Mouse (Mus musculus): ENCODE results near the gene Sirt4.
"Not testable (repeated sequence)": the region's sequence is repeated elsewhere in the genome, so short reads cannot be mapped to it uniquely, and the experiment has no call there.

The Sirt4 gene

DNA sequence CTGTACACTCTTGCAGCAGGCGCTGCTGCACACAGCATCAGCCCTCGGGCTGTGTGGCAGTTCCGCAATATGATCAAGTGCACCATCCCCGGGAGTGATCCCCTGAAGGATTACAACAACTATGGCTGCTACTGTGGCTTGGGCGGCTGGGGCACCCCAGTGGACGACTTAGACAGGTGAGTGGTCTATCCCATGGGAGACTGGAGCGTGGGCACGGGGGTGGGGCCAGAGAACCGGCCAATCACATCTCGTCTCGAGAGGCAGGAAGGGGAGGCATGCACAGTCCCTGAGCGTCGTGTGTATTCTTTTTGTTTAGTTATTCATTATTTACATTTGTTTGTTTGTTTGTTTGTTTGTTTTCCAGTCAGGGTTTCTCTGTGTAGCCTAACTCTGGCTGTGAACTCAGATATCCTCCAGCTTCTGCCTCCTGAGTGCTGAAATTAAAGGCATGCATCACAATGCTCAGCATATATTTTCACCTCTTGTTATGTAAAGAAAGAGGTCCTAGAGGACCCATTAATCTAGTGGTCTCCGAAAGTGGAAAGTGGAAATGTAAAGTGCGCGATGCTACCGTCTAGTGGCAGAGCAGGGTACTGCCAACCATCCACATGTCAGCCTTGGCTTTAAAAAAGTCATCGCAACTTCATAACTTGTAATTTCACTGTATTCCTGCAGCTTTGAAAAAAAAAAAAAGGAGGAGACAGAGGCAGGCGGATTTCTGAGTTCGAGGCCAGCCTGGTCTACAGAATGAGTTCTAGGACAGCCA is 13.6 kb downstream of the Sirt4 start:
- no peak for DNase-seq (ENCODE audit: low read depth, low spot score)

DNA sequence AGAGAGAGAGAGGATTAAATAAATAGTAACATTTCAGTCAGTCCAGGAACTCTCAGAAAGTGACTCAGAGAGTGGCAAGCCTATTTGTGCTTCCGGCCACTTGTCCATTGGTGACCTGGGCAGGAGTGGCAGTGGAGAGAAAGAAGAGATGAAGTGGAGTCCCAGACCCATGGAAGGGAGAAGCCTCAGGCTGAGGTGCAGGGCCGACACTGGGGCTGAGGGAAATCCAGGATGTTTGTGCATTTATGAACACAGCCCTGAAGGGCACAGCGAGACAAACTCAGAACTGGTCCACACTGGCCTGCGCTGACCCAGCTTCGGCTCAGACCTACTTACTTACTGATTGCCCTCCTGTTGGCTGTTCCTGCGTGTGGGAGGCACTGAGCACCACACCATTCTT is 14.7 kb downstream of the Sirt4 start:
- no peak for DNase-seq (ENCODE audit: low read depth, low spot score)

DNA sequence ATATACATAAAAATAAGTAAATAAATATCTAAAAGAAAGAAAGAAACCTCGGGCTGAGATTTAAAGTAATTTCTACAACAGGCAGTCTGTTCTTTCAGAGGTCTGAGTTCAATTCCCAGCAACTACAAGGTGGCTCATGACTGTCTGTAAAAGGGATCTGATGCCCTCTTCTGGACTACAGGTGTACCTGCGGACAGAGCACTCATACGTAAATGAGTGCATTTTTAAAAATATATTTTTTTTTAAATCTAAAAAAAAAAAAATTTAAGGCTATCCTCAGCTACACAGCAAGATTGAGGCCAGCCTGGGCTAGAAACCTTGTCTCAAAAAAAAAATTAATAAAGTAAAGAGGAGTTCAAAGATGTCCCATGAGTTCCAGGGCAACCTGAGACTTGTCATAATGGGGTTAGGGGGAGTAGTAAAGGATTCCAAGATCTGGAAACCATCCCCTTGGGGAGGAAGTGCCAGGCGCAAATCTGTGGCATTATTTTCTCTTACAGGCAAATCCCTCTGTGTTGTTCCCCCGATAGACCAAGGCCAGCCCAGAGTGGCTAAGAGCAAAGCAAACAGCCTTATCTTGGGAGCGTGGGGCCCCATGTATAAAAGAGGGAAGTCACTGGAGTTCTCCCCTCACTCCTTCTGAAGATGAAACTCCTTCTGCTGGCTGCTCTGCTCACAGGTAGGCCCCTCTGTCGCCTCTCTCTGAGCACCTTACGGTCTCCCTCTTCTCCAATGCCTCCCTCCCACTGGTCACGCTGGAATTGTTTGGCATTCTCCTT is 18.7 kb downstream of the Sirt4 start, which contains the start of gene Pla2g1b:
Pla2g1b (plus strand) TSS at position 621 of the 779 bp plus-strand sequence.
- DNase-seq (ENCODE audit: low read depth, low spot score): no peak

DNA sequence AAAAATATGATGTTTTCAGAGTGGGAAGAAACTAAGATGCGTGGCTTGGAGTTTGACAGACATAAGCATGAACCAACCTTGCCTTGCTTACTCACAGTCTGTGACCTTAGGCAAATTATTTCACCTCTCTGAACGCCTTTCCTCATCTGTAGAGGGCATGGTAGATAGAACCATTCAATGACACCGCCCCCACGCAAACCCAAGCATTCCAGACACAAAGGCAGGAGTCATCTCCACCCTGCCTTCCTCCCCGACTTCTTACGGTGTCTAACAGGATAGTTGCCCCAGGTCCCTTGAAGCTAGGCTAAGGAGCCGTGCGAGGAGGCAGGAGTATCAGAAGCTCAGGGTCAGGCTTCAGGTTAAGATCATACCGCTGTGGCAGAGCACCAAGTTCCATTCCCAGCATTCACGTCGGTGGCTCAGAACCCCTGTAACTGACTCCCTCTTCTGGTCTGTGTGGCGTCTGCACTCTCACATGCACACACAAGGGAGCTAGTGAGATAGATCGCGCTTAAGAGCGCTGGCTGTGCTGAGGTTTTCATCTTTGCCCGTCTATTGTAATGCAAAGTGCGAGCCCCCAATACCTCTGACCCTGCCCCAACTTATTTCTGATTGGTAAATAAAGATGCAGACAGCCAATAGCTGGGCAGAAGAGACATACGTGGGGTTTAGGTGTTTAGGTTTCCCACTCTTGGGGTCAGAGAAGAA is 20.0 kb downstream of the Sirt4 start:
- DNase-seq (ENCODE audit: low read depth, low spot score): no peak

DNA sequence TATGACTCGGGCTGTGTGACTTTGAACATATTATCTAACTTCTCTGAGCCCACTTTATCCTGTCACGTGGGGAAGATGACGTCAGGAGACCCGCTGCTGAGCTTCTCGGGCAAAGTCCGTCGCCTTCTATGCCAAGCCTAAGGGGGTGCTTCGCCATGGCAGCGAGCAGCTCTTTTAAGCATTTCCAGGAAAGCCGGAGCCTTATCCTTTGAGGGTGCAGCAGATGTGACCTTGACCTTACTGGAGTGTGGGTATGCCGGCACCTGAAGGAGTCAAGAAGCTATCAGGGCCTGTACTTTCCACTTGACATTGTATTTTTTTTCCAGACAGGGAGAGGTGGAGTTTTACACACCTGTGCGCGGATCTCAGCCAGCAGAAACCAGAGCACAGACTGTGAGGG is 25.6 kb downstream of the Sirt4 start:
- no peak for DNase-seq (ENCODE audit: low read depth, low spot score)

DNA sequence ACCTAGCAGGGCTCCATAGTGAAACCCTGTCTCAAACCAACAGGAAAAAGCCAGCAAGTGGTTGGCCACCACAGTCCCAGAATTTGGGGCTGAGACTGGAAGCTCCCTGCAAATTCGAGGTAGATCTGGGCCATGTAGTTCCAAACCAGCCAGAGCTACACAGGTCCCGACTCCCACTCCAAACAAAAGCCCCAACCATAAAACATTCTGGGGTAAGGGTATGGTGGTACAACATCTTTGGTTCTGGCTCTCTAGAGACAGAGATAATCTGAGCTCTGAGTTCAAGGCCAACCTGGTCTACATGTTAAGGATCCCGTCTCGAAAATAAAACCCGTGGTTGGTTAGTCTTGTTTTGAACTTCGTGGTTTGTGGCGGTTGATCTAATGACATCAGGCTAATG is 28.7 kb downstream of the Sirt4 start:
- DNase-seq (ENCODE audit: low read depth, low spot score): no peak

DNA sequence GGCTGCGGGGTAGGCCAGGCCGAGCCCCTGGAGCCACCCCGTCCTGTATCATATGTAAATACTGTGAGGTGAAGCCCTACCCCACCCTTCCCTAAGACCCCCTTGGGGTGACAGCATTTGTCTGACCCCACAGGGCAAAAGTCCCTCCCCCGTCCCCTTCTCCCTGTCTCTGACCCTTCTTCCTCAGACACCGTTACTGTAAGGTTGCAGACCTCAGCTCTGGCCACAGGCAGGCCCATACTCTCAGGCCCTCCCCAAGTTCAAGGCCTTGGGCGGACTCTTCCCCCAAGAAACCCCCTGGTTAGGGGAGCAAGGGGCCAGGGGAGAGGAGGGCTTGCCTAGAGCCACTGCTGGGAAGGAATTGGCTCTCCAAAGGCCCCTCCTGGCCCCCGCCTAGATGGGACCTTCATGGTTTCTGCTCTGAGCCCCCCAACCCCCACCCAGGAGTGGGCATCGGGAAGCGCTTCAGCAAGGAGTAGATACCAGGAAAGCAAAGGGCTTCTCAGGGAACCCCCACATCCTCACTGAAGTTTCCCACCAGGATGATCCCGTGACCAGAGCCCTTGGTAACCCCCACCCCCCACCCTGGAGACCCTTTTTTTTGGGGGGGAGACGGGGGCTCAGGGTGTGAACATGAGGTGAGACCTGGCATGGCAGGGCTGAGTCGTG is 30.0 kb downstream of the Sirt4 start:
- no peak for DNase-seq (ENCODE audit: low read depth, low spot score)

DNA sequence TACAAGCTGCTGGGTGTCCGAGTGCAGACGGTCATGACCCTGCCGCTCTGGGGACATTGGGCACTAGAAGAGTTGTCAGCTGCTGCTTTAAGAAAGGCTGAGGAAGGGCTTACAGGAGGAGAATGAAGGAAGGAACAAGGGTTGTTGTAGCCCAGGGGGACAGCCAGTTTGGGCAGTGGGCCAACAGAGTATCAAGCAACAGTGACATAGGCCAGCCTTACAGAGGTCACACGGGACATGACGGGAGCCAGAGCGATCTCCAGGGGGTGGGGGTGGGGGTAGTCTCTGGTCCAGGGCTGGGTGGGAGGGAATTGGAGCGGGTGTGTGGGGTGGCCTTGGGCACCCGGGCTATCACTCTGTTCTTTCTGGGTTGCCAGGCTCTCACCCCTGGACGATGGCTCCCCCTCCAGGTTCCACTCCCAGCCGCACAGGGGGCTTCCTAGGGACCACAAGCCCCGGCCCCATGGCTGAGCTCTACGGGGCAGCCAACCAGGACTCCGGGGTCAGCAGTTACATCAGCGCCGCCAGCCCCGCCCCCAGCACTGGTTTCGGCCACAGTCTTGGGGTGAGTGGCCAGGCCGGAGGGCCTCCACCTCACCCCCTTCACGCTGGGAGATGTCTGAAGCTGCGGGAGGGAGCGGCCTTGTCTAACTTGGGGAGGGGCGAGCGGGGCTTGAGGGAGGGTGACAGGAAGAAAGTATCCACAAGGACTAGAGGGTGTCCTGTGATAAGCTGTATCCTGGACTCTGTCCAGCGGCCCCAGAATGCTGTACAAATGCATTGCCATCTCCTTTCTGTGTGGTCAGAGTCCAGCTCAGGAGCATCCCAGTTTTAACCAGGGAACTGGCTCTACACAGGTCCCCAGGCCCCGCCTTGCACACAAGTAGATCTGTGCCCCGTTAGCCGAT is 33.9 kb downstream of the Sirt4 start:
- no peak for DNase-seq (ENCODE audit: low read depth, low spot score)

DNA sequence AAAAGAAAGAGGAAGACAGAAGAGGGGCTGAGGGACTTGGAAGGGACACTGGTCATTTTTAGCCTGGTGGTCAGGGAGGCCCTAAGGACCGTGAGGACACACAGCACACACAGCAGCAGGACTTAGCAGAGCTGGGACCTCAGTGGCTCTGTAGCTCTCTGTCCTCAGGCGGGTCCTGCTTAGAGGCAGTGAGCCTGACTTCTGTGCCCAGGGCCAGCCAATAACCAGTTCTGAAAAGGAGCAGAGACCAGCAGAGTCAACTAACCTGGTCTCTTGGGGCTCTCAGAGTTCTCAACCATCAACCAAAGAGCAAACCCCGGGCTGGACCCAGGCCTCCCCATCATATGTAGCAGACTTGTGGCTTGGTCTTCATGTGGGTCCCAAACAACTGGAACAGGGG is 35.3 kb downstream of the Sirt4 start:
- DNase-seq (ENCODE audit: low read depth, low spot score): no peak

DNA sequence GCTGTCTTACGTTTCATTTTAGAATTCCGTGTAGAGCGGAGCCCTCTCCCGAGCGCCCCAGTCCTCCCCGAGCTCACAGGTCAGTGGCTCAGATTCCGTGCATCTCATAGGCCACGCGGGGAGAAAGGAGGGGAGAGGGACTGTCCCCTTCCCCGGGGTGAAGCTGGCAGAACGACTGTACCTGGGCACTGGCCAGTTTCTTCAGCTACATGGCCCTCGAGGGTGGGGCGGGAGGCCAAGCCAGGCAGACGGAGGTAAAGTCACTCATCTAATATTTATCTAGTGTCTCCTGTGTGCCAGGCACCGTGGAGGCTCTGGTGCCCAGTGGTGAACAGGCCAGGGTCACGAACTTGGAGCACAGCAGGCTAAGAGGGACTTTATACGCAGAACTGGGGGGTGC is 37.4 kb downstream of the Sirt4 start:
- DNase-seq (ENCODE audit: low read depth, low spot score): no peak

DNA sequence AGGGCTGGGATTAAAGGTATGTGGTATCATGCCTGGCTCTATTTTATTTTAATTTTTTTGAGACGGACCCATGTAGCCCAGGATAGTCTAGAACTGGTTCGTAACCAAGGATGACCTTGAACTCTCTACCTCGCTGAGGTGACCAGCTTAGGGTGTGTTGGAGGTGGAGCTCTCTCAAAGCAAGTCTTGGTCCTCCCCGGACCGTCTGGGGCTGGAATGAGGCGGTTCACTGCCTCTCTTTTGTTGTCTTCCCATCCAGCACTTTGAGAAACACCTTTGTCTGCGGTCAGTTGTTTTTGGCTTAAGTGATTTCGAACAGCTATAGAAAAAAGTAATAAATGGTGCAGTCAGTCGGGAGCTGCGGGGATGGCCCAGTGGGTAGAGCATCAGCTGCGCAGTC is 40.4 kb downstream of the Sirt4 start:
- no peak for DNase-seq (ENCODE audit: low read depth, low spot score)

DNA sequence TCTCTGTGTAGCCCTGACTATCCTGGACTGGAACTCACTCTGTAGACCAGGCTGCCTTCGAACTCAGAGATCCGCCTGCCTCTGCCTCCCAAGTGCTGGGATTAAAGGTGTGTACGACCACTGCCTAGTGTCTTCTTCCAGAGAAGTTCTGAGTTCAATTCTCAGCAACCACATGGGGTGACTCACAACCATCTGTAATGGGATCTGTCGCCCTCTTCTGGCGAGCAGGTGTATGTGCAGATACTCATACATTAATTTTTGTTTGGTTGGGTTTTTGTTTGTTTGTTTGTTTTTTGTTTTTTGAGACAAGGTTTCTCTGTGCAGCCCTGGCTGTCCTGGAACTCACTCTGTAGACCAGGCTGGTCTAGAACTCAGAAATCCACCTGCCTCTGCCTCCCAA is 41.9 kb downstream of the Sirt4 start:
- DNase-seq (ENCODE audit: low read depth, low spot score): not testable (repeated sequence)

DNA sequence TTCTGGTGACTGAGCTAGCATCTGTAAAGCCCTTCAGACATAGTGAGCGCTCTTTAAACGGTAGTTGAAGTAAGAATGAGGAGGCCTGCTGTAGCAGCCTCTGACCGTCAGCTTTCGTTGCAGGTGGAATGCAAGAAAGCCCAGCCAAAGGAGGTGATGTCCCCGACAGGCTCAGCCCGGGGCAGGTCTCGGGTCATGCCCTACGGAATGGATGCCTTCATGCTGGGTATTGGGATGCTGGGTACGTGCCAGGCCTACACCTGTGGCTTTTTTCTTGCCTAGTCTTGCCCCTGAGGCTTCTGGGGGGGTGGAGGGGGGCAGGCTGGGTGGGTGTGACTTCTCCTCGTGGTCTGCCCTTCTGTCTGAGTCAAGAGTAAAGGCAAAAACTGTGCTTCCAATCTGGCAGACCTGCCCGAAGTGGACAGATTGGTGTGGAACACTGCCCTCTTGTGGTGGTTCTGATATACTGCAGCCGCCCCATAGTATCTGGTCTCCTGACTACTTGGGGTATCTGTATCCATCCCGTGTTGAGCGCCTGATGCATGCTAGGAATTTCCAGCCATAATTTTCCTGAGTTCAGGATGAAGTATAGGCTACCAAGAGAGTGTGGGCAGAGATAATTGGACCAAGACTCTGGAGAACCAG is 43.2 kb downstream of the Sirt4 start:
- peak; percentile 50 for DNase-seq (ENCODE audit: low read depth, low spot score)

DNA sequence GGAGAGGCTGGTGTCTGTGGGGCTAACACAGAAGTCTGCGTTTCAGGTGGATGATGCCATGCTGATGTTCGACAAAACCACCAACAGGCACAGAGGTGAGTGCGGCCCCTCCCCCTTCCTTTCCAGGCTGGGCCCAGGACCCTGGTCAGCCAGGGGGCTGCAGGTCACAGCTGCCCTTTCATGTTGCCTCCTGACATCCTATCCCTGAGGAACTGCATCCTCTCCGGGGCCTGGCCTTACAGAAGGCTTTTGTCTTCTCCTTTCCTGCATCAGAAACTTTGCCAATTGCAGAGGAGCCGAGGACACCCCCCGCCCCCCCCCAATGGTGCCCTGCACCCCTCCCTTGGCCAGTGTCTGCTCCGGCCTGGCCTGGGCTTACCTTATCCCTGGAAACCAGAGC is 45.9 kb downstream of the Sirt4 start:
- DNase-seq (ENCODE audit: low read depth, low spot score): no peak

DNA sequence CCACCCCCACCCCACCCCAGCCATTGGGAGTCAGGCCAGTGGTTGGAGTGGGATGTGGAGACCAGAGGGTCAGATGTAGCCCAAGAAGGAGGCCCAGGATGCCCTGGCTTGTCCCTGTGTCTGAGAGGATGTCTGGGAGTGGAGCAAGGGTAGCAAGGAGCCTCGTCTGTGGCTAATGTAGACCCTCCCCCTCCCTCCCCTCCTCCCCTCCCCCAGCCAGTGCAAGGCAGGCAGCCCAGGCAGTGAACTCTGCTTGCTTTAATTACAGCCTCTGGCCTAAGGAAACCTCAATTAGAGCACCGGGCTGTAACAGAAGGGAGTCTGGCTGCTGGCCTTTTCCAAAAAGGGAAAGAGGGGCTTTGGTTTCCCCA is 46.6 kb downstream of the Sirt4 start:
- DNase-seq (ENCODE audit: low read depth, low spot score): no peak

DNA sequence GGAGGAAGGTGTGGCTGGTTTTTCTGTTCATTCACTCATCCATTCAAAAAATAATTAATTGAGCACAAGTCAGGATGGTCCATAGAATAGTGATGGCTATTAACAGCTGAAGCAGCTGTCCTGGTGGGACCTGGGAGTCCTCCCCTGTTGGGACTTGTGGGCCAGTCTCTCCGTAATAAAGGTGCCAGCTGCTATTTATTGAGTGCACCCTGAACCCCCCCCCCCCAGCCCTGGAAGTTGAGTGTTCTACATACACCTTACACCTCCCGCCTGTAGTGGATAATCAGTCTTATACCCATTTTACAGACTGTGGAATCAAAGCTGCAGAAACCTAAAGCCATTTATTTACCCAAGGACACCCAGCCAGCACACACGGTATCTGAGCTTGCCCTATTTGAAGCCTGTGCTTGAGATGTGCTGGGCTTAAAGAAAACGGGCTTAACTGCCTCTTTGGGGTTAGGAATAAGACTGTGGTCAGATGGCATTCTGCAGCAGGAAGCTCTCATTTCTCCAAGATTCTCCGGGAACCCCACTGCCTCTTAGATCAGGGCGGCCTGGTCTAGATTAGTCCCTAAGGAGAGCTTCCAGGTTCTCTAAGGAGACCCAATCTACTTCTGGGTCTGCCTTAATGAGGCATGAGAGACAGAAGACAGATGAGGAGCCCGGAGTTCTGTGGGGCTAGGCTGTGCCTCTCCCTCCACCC is 47.1 kb downstream of the Sirt4 start:
- DNase-seq (ENCODE audit: low read depth, low spot score): no peak

DNA sequence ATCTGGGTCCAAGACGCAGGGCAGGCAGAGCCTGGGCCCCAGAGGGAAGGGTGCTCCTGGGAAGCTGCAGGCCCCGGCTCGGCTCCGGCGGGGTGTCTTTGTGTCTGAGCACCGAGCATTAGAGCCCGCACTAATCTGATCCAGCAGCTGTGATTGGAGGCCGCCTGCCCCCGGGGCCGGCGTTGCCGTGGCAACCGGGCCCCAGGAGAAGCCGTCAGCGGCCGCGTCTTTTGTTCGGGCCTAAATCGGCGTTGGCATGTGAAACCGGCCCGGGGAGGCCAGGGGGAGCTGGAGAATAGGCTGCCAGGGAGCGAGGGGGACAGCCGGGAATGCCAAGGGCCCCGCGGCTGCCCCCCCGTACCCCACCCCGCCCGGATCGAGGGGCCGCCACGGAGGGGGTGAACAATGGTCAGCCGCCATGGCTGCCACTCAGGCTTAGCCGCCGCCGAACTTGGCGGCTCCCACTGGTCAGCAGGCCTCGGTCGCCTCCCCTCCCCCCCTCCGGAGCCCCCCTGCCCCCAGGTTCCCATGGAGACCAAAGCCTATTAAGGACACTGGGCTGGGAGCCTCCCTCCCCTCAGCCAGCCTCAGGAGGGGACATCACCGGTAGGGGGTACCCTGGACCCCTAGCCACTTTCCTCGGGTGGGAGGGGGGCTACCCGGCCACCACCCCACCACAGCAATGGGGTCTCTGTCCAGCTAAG is 48.0 kb downstream of the Sirt4 start:
- DNase-seq (ENCODE audit: low read depth, low spot score): no peak

DNA sequence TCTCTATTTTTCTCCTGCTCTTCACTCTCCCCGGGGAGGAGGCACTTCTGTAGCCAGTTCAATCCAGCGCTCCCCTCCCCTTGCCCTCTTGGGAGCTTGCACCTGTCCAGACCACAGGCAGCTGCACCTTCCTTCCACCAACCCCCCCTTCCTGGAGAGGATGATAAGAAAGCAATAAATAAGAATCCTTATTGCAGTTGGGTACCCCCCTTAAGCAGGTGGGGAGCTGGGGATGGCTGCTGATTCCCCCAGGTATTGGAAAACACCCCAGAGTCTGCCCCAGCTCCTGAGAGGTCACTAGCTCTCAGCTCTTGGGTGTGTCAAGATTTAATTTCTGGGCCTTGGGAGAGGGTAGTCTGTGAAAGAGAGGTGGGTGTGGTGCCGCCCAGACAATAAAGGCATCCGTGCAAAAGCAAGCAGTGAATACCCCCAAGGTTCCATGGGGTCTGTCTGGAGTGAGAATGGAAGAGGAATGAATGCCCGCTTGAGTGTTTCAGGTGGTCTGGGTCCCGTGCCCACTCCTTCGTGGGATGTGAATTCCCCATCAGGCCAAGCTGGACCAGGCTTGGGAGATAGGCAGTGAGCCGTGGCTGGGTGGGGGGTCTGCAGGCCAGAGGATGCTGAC is 48.7 kb downstream of the Sirt4 start:
- no peak for DNase-seq (ENCODE audit: low read depth, low spot score)
